Mouse (Mus musculus) small intestine, adult 2 months (tissue): Measurements from ENCODE around the gene Tent5c. TPM values are rescaled to one million over a fixed set of nuclear protein-coding genes. Genes with fewer than 3 reads are reported as not detected.

Experiments used
- H3K27ac ChIP-seq: fragments of 200-500 bp; 2 replicates; pipeline ENCODE4 v1.5.1; 2012; ENCODE audit warnings: low read depth, low read length, control low read depth, inconsistent platforms; ENCODE audit not compliant: insufficient read depth
- H3K27me3 ChIP-seq: fragments of 200-500 bp; 2 replicates; pipeline ENCODE4 v1.6.1; 2012; ENCODE audit warnings: mild to moderate bottlenecking, moderate library complexity, low read length, inconsistent platforms; ENCODE audit not compliant: control insufficient read depth, insufficient read depth
- H3K36me3 ChIP-seq: fragments of 200-500 bp; 2 replicates; pipeline ENCODE4 v1.6.1; 2012; ENCODE audit warnings: mild to moderate bottlenecking, low read length, control low read depth, inconsistent platforms; ENCODE audit not compliant: control insufficient read depth, insufficient read depth
- H3K4me1 ChIP-seq: fragments of 200-500 bp; 2 replicates; pipeline ENCODE4 v1.6.1; 2012; ENCODE audit warnings: low read length, inconsistent platforms, mixed read lengths; ENCODE audit not compliant: control insufficient read depth, insufficient read depth, insufficient read length
- H3K4me3 ChIP-seq: fragments of 200-500 bp; 2 replicates; pipeline ENCODE4 v1.5.1; 2012; ENCODE audit warnings: low read depth, mild to moderate bottlenecking, control low read depth, inconsistent platforms, low read length, moderate library complexity
- CTCF ChIP-seq: fragments of 200-500 bp; IDR thresholded peaks from 2 replicates; pipeline ENCODE4 v1.5.1; 2012; ENCODE audit warnings: low read depth, mild to moderate bottlenecking, control low read depth, inconsistent platforms, low read length, moderate library complexity, mixed read lengths; ENCODE audit not compliant: insufficient replicate concordance, insufficient read length; ENCODE audit errors: extremely low read depth
- POLR2A ChIP-seq: fragments of 200-500 bp; IDR thresholded peaks from 2 replicates; pipeline ENCODE4 v1.6.1; 2012; ENCODE audit warnings: low read depth, mild to moderate bottlenecking, control low read depth, inconsistent platforms, low read length, moderate library complexity
- WGBS: fragments of 180-500 bp; shearing (Covaris S2); methylation state at CpG from one replicate; pipeline ENCODE4 v1.1.7; 2018; 5-methylcytosine and 5-hydroxymethylcytosine counted together
- polyA plus RNA-seq: library from polyadenylated mRNA; depleted of rRNA; stranded (reverse); fragments of >200 nt; gene quantifications from 2 replicates; pipeline ENCODE4 v1.2.3, GENCODE M21; 2012

Tent5c gene
- polyA plus RNA-seq, 1 experiment = 10.3 TPM

DNA sequence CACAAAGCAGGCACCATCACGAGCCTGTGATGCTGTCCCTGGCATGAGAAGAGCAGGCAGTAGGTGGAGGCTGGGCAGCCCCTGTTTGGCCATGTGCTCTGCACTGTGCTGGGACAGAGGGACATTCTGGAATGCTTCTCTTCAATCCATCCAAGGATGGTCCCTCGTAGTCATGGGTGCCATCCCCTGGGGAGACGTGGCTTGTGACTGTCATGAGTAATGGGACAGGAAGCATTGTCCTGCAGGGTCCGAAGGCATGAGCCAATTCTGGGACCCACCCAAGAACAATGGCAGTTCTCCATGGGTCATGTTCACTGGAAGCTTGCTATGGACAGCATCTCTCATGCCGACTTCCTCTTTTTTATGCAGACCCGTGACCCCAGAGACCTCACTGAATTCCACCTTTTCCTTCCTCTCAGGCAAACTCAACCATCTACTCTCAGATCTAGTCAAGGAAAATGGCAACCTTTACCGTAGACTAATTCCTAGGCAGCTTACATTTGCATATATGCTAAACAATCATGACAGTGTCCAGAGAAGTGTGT, 41.2 kb upstream of the Tent5c start:
- Histone ChIP-seq H3K27ac (no peak overlapping the region), H3K4me3 (no peak overlapping the region), H3K36me3 (no peaks in the 10 kb centered on the region), H3K27me3 (no peaks in the 10 kb centered on the region), H3K4me1 (no peaks in the 10 kb centered on the region)
- no peak for TF ChIP-seq POLR2A
- TF ChIP-seq CTCF = no peak
- WGBS = 87% methylated on average over 7 of the region's 7 CpGs

DNA sequence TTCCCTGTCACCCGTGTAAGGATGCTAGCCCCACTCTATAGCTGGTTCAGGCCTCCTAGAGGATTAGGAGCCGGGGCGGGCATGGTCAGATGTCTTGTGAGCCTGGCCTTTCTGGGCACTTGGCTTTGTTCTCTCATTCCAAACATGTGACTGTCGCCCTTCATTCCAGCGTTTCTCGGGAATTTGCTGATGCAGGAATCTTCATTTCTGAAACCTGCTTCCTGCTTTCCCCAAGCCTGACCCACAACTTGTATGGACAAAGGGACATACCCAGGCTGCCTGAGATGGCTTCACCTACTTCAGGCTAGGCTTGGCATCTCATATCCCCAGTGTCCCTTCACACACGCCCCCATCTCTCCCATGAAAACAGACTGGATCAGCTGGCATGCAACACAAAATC, 33.5 kb upstream of the Tent5c start:
- Histone ChIP-seq H3K36me3 (no peaks in the 10 kb centered on the region), H3K4me1 (no peaks in the 10 kb centered on the region), H3K27me3 (no peaks in the 10 kb centered on the region), H3K4me3 (no peak overlapping the region), H3K27ac (no peak overlapping the region)
- no peak for TF ChIP-seq CTCF
- 64% methylated on average over 7 of the region's 7 CpGs for WGBS

DNA sequence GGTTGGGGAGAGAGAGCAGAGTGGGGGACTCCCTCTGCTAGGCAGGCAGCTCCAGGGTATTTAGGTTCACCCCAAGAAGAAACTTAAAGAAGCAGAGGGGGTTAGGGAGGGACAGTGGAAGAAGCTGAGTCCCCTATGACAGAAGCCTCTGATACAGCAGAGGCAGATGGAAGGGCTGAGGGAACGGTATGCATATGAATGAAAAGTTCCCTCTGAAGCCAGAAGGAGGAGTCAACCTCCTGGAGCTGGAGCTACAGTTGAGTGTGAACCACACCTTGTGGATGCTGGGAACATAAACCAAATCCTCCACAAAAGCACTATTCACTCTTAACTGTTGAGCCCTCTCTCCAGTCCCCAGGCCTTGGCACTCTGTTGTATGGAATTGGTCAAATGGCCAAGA, 32.5 kb upstream of the Tent5c start:
- TF ChIP-seq POLR2A (no peak), CTCF (no peak)
- no peaks in the 10 kb centered on the region for H3K27me3 ChIP-seq
- no peak overlapping the region for H3K4me3 ChIP-seq
- WGBS = 79% methylated on average over 1 of the region's 1 CpGs
- no peaks in the 10 kb centered on the region for H3K36me3 ChIP-seq
- no peak overlapping the region for H3K27ac ChIP-seq
- no peaks in the 10 kb centered on the region for H3K4me1 ChIP-seq

DNA sequence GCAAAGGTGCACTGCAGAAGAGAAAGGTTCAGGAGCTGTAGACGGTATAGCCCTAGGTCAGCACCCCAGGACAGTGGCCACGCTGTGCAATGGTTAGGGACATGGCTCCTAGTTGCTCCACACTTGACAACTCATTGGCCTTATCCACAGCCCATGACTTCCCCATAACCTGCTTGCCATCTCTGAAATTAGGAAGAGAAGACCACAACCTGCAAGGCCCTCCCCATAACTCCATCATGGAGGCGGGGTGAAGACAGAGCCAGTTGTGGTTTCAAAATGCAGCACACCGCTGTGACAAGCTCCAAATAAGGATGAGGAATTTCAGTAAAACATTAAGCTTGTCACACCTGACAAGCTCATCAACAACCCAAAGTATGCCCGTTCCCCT, 26.6 kb upstream of the Tent5c start:
- TF ChIP-seq CTCF (no peak), POLR2A (no peak)
- 79% methylated on average over 5 of the region's 5 CpGs for WGBS

DNA sequence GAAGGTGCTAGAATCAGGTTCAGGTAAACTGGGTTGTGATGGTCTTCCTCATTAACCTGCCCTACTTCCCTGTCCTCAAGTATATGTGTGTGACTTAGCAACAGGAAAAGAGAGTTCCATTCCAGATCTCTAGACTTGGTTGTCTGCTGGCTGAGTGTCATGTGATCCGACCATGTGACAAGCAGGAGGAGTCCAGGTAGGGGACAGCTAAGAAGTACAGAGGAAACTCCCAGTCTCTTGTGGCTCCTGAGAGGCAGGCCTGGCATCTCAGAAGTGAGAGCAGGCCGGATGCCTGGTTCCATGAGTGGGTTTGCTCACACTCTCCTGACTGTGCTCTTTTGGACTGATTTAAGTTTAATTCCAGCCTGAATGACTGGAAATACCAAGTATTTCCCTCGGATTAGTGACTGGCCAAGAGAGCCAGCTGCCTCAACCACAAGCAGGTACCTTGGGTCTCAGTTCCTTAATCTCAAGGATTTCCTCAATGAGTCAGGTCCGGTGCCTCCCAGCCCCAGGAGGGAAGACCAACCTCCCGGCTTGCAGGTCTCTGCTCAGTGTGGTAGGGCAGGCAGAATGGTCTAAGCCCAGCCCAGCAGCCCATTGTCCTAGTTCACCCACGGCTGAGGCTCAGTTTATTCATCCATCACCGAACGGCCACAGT, 26.1 kb upstream of the Tent5c start:
- Histone ChIP-seq H3K4me3 (no peak overlapping the region), H3K27me3 (no peaks in the 10 kb centered on the region), H3K4me1 (no peaks in the 10 kb centered on the region), H3K27ac (no peak overlapping the region), H3K36me3 (no peaks in the 10 kb centered on the region)
- 68% methylated on average over 8 of the region's 8 CpGs for WGBS
- no peak for TF ChIP-seq CTCF
- no peak for TF ChIP-seq POLR2A

More for the DNA sequence above, 26.6 kb upstream of the Tent5c start:
- Histone ChIP-seq H3K36me3 (no peaks in the 10 kb centered on the region), H3K4me1 (no peaks in the 10 kb centered on the region), H3K27ac (no peak overlapping the region), H3K4me3 (no peak overlapping the region), H3K27me3 (no peaks in the 10 kb centered on the region)

DNA sequence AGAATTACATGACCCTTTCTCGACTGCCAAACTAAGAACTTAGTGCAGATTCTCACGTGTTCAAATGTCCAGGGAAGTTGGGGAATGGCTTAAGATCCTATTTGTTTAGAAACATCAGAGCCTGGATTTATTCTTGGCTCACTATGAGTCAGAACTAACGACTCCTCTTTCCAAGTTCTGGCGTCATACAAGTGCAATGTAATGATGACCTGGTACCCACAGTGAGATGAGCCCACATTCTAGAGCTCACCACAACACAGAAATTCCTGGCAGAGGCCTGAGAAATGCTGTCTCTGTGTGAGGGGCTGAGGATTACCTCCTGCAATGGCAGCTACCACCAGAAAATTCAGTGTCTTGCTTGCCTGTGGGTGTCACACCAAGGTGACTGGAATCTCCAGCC, 18.1 kb upstream of the Tent5c start:
- 67% methylated on average over 4 of the region's 4 CpGs for WGBS
- H3K4me1 ChIP-seq = peaks cover 3% of the 10 kb centered on the region; the same call in 1 of the 2 replicates
- H3K27ac ChIP-seq = no peak overlapping the region
- H3K36me3 ChIP-seq = no peaks in the 10 kb centered on the region
- H3K27me3 ChIP-seq = no peaks in the 10 kb centered on the region
- no peak overlapping the region for H3K4me3 ChIP-seq
- TF ChIP-seq CTCF (no peak), POLR2A (no peak)

DNA sequence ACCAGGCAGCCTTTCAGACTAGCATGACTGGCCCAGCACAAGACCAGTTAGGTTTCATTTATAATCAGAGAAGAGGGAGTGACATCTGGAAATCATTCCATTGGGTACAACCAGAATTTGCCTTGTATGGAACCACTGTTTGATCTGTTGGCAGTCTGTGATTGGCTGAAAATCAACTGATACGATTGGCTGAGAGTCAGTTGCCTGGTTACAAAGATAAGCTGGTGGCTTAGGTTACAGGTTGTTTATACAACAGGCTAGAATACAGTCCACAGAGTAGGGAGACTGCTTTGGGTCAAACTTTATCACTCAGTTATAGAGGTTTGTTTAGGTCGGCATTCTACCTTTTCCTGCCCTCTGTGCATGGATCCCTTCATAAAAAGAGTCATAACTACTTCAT, 17.6 kb upstream of the Tent5c start:
- Histone ChIP-seq H3K4me3 (no peak overlapping the region), H3K36me3 (no peaks in the 10 kb centered on the region), H3K4me1 (peaks cover 3% of the 10 kb centered on the region; the same call in 1 of the 2 replicates), H3K27me3 (no peaks in the 10 kb centered on the region), H3K27ac (no peak overlapping the region)
- no peak for TF ChIP-seq POLR2A
- no peak for TF ChIP-seq CTCF
- WGBS = 43% methylated on average over 2 of the region's 2 CpGs
